Mouse (Mus musculus): ENCODE data around the gene Kif5a.

GRCm38 (mm10) chr10:127268401-127268800, 5.3 kb upstream of the Kif5a start:
- TF ChIP-seq EP300 (IDR thresholded peaks at IDR 0.05; ENCODE audit: low read depth), result no peak
- no peak for TF ChIP-seq CTCF (IDR thresholded peaks at IDR 0.05; ENCODE audit: low read depth)

Data from liver, postnatal 0 days (tissue).